Mouse (Mus musculus) hindbrain, embryonic 12.5 days (tissue): ENCODE results near the gene Tldc1. TPM values are rescaled to one million over a fixed set of nuclear protein-coding genes. Genes with fewer than 3 reads are reported as not detected.

Experiments
- ATAC-seq: fragments of 200-750 bp; cut with Nextera tagmentation; 2 replicates; pipeline ENCODE4 v1.8.0; 2017; ENCODE audit warnings: moderate TSS enrichment; ENCODE audit not compliant: low FRiP score
- H3K27ac ChIP-seq: fragments of 300-500 bp; sonication (generic); 2 replicates; pipeline ENCODE4 v1.5.1; 2016; ENCODE audit warnings: mild to moderate bottlenecking
- H3K27me3 ChIP-seq: fragments of 300-500 bp; sonication (generic); 2 replicates; pipeline ENCODE4 v1.6.1; 2016; ENCODE audit warnings: mild to moderate bottlenecking
- H3K36me3 ChIP-seq: fragments of 300-500 bp; sonication (generic); 2 replicates; pipeline ENCODE4 v1.6.1; 2016; ENCODE audit warnings: mild to moderate bottlenecking
- H3K4me1 ChIP-seq: fragments of 300-500 bp; sonication (generic); 2 replicates; pipeline ENCODE4 v1.6.1; 2016
- H3K4me2 ChIP-seq: fragments of 300-500 bp; sonication (generic); replicated peaks from 2 replicates; pipeline ENCODE4 v1.6.1; 2016; ENCODE audit warnings: mild to moderate bottlenecking
- H3K4me3 ChIP-seq: fragments of 300-500 bp; sonication (generic); 2 replicates; pipeline ENCODE4 v1.5.1; 2016; ENCODE audit warnings: mild to moderate bottlenecking
- H3K9ac ChIP-seq: fragments of 300-500 bp; sonication (generic); 2 replicates; pipeline ENCODE4 v1.6.1; 2016; ENCODE audit warnings: mild to moderate bottlenecking, moderate library complexity
- H3K9me3 ChIP-seq: fragments of 300-500 bp; sonication (generic); replicated peaks from 2 replicates; pipeline ENCODE4 v1.6.1; 2016; ENCODE audit warnings: mild to moderate bottlenecking
- WGBS: fragments of 180-500 bp; shearing (Covaris S2); methylation state at CpG from one replicate; pipeline ENCODE4 v1.1.7; 2016; 5-methylcytosine and 5-hydroxymethylcytosine counted together
- polyA plus RNA-seq: library from polyadenylated mRNA; unstranded; fragments of >200 nt; fragmentation: Nextera tagmentation; extraction: Ambion mirVana; gene quantifications from 2 replicates; pipeline ENCODE4 v1.2.1, GENCODE M21; 2016

Tldc1 gene
- polyA plus RNA-seq, 1 experiment from 2014 or later = 12.2 TPM

GRCm38 (mm10) chr8:119812650-119813431 is 34.6 kb upstream of the Tldc1 start:
- H3K36me3 ChIP-seq = peaks cover 18% of the 10 kb centered on the region
- 81% methylated on average over 12 of the region's 12 CpGs for WGBS
- H3K27me3 ChIP-seq = no peaks in the 10 kb centered on the region
- no peak overlapping the region for H3K4me3 ChIP-seq
- H3K4me2 ChIP-seq = no peak overlapping the region
- 0 out of 2 replicates have a peak overlapping the region, but pooled peaks have one; percentile 12 for H3K27ac ChIP-seq
- peaks cover 47% of the 10 kb centered on the region for H3K4me1 ChIP-seq
- H3K9ac ChIP-seq = no peak overlapping the region
- H3K9me3 ChIP-seq = no peaks in the 10 kb centered on the region
- ATAC-seq = no peak

GRCm38 (mm10) chr8:119811925-119812324 is 33.7 kb upstream of the Tldc1 start:
- ATAC-seq = no peak
- H3K4me1 ChIP-seq = peaks cover 40% of the 10 kb centered on the region
- no peak overlapping the region for H3K4me3 ChIP-seq
- peaks cover 18% of the 10 kb centered on the region for H3K36me3 ChIP-seq
- H3K4me2 ChIP-seq = no peak overlapping the region
- WGBS = 58% methylated on average over 6 of the region's 6 CpGs
- H3K27ac ChIP-seq = no peak overlapping the region; the same call in 1 of the 2 replicates
- no peaks in the 10 kb centered on the region for H3K27me3 ChIP-seq
- no peaks in the 10 kb centered on the region for H3K9me3 ChIP-seq
- no peak overlapping the region for H3K9ac ChIP-seq

GRCm38 (mm10) chr8:119810953-119811499 is 32.8 kb upstream of the Tldc1 start:
- Histone ChIP-seq H3K9me3 (no peaks in the 10 kb centered on the region), H3K4me3 (no peak overlapping the region), H3K4me1 (peaks cover 44% of the 10 kb centered on the region), H3K9ac (no peak overlapping the region), H3K4me2 (no peak overlapping the region), H3K27me3 (no peaks in the 10 kb centered on the region), H3K27ac (0 out of 2 replicates have a peak overlapping the region, but pooled peaks have one; percentile 40), H3K36me3 (peaks cover 18% of the 10 kb centered on the region)
- ATAC-seq = no peak
- WGBS = 87% methylated on average over 14 of the region's 14 CpGs

- Histone ChIP-seq H3K4me1 (peaks cover 47% of the 10 kb centered on the region), H3K4me2 (no peak overlapping the region), H3K36me3 (peaks cover 16% of the 10 kb centered on the region), H3K9me3 (no peaks in the 10 kb centered on the region), H3K4me3 (no peak overlapping the region), H3K27me3 (no peaks in the 10 kb centered on the region), H3K27ac (0 out of 2 replicates have a peak overlapping the region, but pooled peaks have one; percentile 50), H3K9ac (no peak overlapping the region)
- 51% methylated on average over 23 of the region's 23 CpGs for WGBS
- peak; percentile 60 for ATAC-seq
These were observed 32.1 kb upstream of the Tldc1 start for GRCm38 (mm10) chr8:119810127-119810868.

GRCm38 (mm10) chr8:119809620-119810019 is 31.4 kb upstream of the Tldc1 start:
- Histone ChIP-seq H3K4me1 (peaks cover 49% of the 10 kb centered on the region), H3K9me3 (no peaks in the 10 kb centered on the region), H3K27me3 (no peaks in the 10 kb centered on the region), H3K4me3 (no peak overlapping the region), H3K27ac (peak overlapping the region; percentile 50; the same call in 1 of the 2 replicates), H3K36me3 (peaks cover 12% of the 10 kb centered on the region; the same call in 1 of the 2 replicates), H3K9ac (no peak overlapping the region), H3K4me2 (no peak overlapping the region)
- ATAC-seq = peak; percentile 17; the same call in 1 of the 2 replicates
- WGBS = 89% methylated on average over 9 of the region's 9 CpGs

GRCm38 (mm10) chr8:119807687-119808086 is 29.5 kb upstream of the Tldc1 start:
- Histone ChIP-seq H3K27ac (no peak overlapping the region), H3K4me3 (no peak overlapping the region), H3K9me3 (no peaks in the 10 kb centered on the region), H3K36me3 (peaks cover 12% of the 10 kb centered on the region; the same call in 1 of the 2 replicates), H3K4me1 (peaks cover 42% of the 10 kb centered on the region), H3K27me3 (no peaks in the 10 kb centered on the region), H3K9ac (no peak overlapping the region), H3K4me2 (no peak overlapping the region)
- ATAC-seq = no peak
- 89% methylated on average over 4 of the region's 4 CpGs for WGBS

GRCm38 (mm10) chr8:119806422-119807263 is 28.4 kb upstream of the Tldc1 start:
- H3K36me3 ChIP-seq = peaks cover 12% of the 10 kb centered on the region; the same call in 1 of the 2 replicates
- no peaks in the 10 kb centered on the region for H3K9me3 ChIP-seq
- H3K27ac ChIP-seq = peak overlapping the region; percentile 13; the same call in 1 of the 2 replicates
- no peaks in the 10 kb centered on the region for H3K27me3 ChIP-seq
- no peak overlapping the region for H3K4me2 ChIP-seq
- H3K4me1 ChIP-seq = peaks cover 34% of the 10 kb centered on the region
- H3K4me3 ChIP-seq = no peak overlapping the region
- 70% methylated on average over 14 of the region's 14 CpGs for WGBS
- no peak overlapping the region for H3K9ac ChIP-seq
- no peak for ATAC-seq

GRCm38 (mm10) chr8:119805275-119805674 is 27.1 kb upstream of the Tldc1 start:
- no peak for ATAC-seq

GRCm38 (mm10) chr8:119802592-119802991 is 24.4 kb upstream of the Tldc1 start:
- H3K4me3 ChIP-seq = no peak overlapping the region
- 78% methylated on average over 1 of the region's 1 CpGs for WGBS
- no peaks in the 10 kb centered on the region for H3K36me3 ChIP-seq
- H3K9ac ChIP-seq = no peak overlapping the region
- no peak overlapping the region for H3K27ac ChIP-seq
- H3K4me2 ChIP-seq = no peak overlapping the region
- ATAC-seq = no peak
- H3K27me3 ChIP-seq = no peaks in the 10 kb centered on the region
- no peaks in the 10 kb centered on the region for H3K9me3 ChIP-seq
- H3K4me1 ChIP-seq = peaks cover 49% of the 10 kb centered on the region

More at GRCm38 (mm10) chr8:119805275-119805674, 27.1 kb upstream of the Tldc1 start:
- no peaks in the 10 kb centered on the region for H3K27me3 ChIP-seq
- H3K9ac ChIP-seq = no peak overlapping the region
- H3K4me3 ChIP-seq = no peak overlapping the region
- peaks cover 12% of the 10 kb centered on the region; the same call in 1 of the 2 replicates for H3K36me3 ChIP-seq
- peaks cover 33% of the 10 kb centered on the region for H3K4me1 ChIP-seq
- H3K9me3 ChIP-seq = no peaks in the 10 kb centered on the region
- 65% methylated on average over 8 of the region's 8 CpGs for WGBS
- no peak overlapping the region for H3K4me2 ChIP-seq
- no peak overlapping the region for H3K27ac ChIP-seq

GRCm38 (mm10) chr8:119801168-119801567 is 23.0 kb upstream of the Tldc1 start:
- Histone ChIP-seq H3K27me3 (no peaks in the 10 kb centered on the region), H3K27ac (peak overlapping the region; percentile 71), H3K4me1 (peaks cover 40% of the 10 kb centered on the region), H3K4me2 (no peak overlapping the region), H3K9me3 (no peaks in the 10 kb centered on the region), H3K36me3 (no peaks in the 10 kb centered on the region), H3K9ac (peak overlapping the region; percentile 48; the same call in 1 of the 2 replicates), H3K4me3 (no peak overlapping the region)
- ATAC-seq = 0 out of 2 replicates have a peak, but pooled peaks have one; percentile 15
- 15% methylated on average over 4 of the region's 4 CpGs for WGBS

GRCm38 (mm10) chr8:119798965-119799264 is 20.7 kb upstream of the Tldc1 start:
- peak; percentile 43; the same call in 1 of the 2 replicates for ATAC-seq

More at GRCm38 (mm10) chr8:119798965-119799264, 20.7 kb upstream of the Tldc1 start:
- Histone ChIP-seq H3K36me3 (no peaks in the 10 kb centered on the region), H3K4me2 (peak overlapping the region; percentile 35; the same call in 1 of the 2 replicates), H3K27me3 (no peaks in the 10 kb centered on the region), H3K4me1 (peaks cover 36% of the 10 kb centered on the region), H3K27ac (peak overlapping the region; percentile 79), H3K4me3 (no peak overlapping the region), H3K9me3 (no peaks in the 10 kb centered on the region), H3K9ac (no peak overlapping the region)
- 52% methylated on average over 2 of the region's 2 CpGs for WGBS
